24 mouse cellular contexts compared by ENCODE assay signal in genomic region chr11:35080451-35081125, GRCm38 (mm10). TPM values are rescaled to one million over a fixed set of nuclear protein-coding genes. Genes with fewer than 3 reads are reported as not detected.
A peak's percentile ranks its signal among the peaks of the same experiment; 100 is the strongest.
DNase-seq lines count a peak whose midpoint lies in the region; ATAC-seq and TF ChIP-seq lines count a peak whose summit lies in the region.
"Had no signal": no experiment of that assay in that cellular context is flagged by ENCODE, and none has a peak within 500 bp of the region (broad histone marks: within the 10 kb centered on the region; RNA-seq: fewer than 3 reads in every experiment).

No protein-coding gene starts in this region.

- H3K9me3 ChIP-seq in forebrain, embryonic 12.5 days: no peaks in the 10 kb centered on the region
- no peaks in the 10 kb centered on the region for H3K9me3 ChIP-seq in forebrain, embryonic 11.5 days (ENCODE audit: control insufficient read depth, low read length)
- no peaks in the 10 kb centered on the region for H3K9me3 ChIP-seq in midbrain, embryonic 11.5 days (ENCODE audit: control insufficient read depth, low read length)
- H3K9me3 ChIP-seq in midbrain, embryonic 10.5 days (replicated peaks): no peaks in the 10 kb centered on the region
- no peaks in the 10 kb centered on the region for H3K9me3 ChIP-seq in hindbrain, postnatal 0 days (ENCODE audit: low read length)
- H3K9me3 ChIP-seq: heart, embryonic 12.5 days; kidney, embryonic 15.5 days; limb, embryonic 13.5 days; liver, embryonic 13.5 days had no signal

- H3K36me3 ChIP-seq in forebrain, embryonic 12.5 days (replicated peaks): no peaks in the 10 kb centered on the region
- H3K36me3 ChIP-seq in forebrain, embryonic 11.5 days (ENCODE audit: control insufficient read depth, insufficient read depth, low read length): no peaks in the 10 kb centered on the region
- no peaks in the 10 kb centered on the region for H3K36me3 ChIP-seq in midbrain, embryonic 11.5 days (ENCODE audit: control insufficient read depth, insufficient read depth, low read length)
- H3K36me3 ChIP-seq in midbrain, embryonic 10.5 days: no peaks in the 10 kb centered on the region
- no peaks in the 10 kb centered on the region for H3K36me3 ChIP-seq in hindbrain, postnatal 0 days (ENCODE audit: insufficient read depth, low read length)
- H3K36me3 ChIP-seq: heart, embryonic 12.5 days; kidney, embryonic 15.5 days; limb, embryonic 13.5 days; liver, embryonic 13.5 days had no signal

- no peak overlapping the region for H3K9ac ChIP-seq in forebrain, embryonic 12.5 days
- H3K9ac ChIP-seq in forebrain, embryonic 11.5 days (ENCODE audit: low read length): no peak overlapping the region
- no peak overlapping the region for H3K9ac ChIP-seq in midbrain, embryonic 11.5 days (ENCODE audit: low read length)
- H3K9ac ChIP-seq in hindbrain, postnatal 0 days (replicated peaks; ENCODE audit: low read length): no peak overlapping the region
- H3K9ac ChIP-seq: heart, embryonic 12.5 days; kidney, embryonic 15.5 days; limb, embryonic 13.5 days; liver, embryonic 13.5 days; lung, embryonic 14.5 days had no signal

- H3K27ac ChIP-seq in forebrain, embryonic 12.5 days: peak overlapping the region; percentile 46; the same call in 1 of the 2 replicates
- no peak overlapping the region for H3K27ac ChIP-seq in forebrain, embryonic 11.5 days (ENCODE audit: low read depth, low read length)
- no peak overlapping the region for H3K27ac ChIP-seq in midbrain, embryonic 11.5 days (ENCODE audit: low read depth, low read length)
- no peak overlapping the region for H3K27ac ChIP-seq in midbrain, embryonic 10.5 days (replicated peaks)
- H3K27ac ChIP-seq in hindbrain, postnatal 0 days: no peak overlapping the region
- H3K27ac ChIP-seq: kidney, embryonic 15.5 days; layer of hippocampus, adult 2 months; limb, embryonic 13.5 days; liver, embryonic 13.5 days had no signal

- no peak overlapping the region for H3K4me3 ChIP-seq in forebrain, embryonic 12.5 days (replicated peaks)
- H3K4me3 ChIP-seq in forebrain, embryonic 11.5 days (ENCODE audit: low read depth, low read length): no peak overlapping the region
- H3K4me3 ChIP-seq in midbrain, embryonic 11.5 days (ENCODE audit: low read depth, low read length): no peak overlapping the region
- H3K4me3 ChIP-seq in midbrain, embryonic 10.5 days: no peak overlapping the region
- H3K4me3 ChIP-seq in hindbrain, postnatal 0 days (ENCODE audit: low read length): no peak overlapping the region
- H3K4me3 ChIP-seq: heart, embryonic 12.5 days; kidney, embryonic 15.5 days; layer of hippocampus, adult 2 months; limb, embryonic 13.5 days; liver, embryonic 13.5 days had no signal

- DNase-seq in forebrain, embryonic 11.5 days (ENCODE audit: low spot score): no peak
- DNase-seq in midbrain, embryonic 11.5 days (ENCODE audit: low spot score, missing footprints): peak; percentile 78
- DNase-seq in midbrain, embryonic 10.5 days (ENCODE audit: low spot score): no peak
- peak; percentile 52 for DNase-seq in brain, embryonic 14.5 days (ENCODE audit: low read depth)
- DNase-seq in hindbrain, postnatal 0 days (ENCODE audit: low spot score): peak; percentile 18
- no peak for DNase-seq in kidney, postnatal 25 days
- DNase-seq: adrenal gland, postnatal 14 days; cerebellum, adult 18-20 months; heart, postnatal 14 days; layer of hippocampus, postnatal 36 days; liver, embryonic 13.5 days; lung, embryonic 14.5 days; lung, postnatal 4 days; right cerebral cortex, postnatal 14 days; spleen, adult 18-20 months; thymus, postnatal 36 days had no signal

- H3K4me1 ChIP-seq in forebrain, embryonic 12.5 days: peaks cover 12% of the 10 kb centered on the region
- no peaks in the 10 kb centered on the region for H3K4me1 ChIP-seq in forebrain, embryonic 11.5 days (replicated peaks; ENCODE audit: control insufficient read depth, insufficient read depth, low read length)
- H3K4me1 ChIP-seq in midbrain, embryonic 11.5 days (ENCODE audit: control insufficient read depth, insufficient read depth, low read length): no peaks in the 10 kb centered on the region
- H3K4me1 ChIP-seq in midbrain, embryonic 10.5 days: peaks cover 6% of the 10 kb centered on the region; the same call in 1 of the 2 replicates
- H3K4me1 ChIP-seq in hindbrain, postnatal 0 days (ENCODE audit: insufficient read depth, low read length): no peaks in the 10 kb centered on the region
- H3K4me1 ChIP-seq: liver, embryonic 13.5 days had no signal

- TF ChIP-seq POLR2A in brain, embryonic 14.5 days (IDR thresholded peaks at IDR 0.05; ENCODE audit: borderline replicate concordance, extremely low read depth, insufficient read depth, insufficient read length, poor library complexity, severe bottlenecking): no peak

- peak; percentile 61; the same call in 1 of the 2 replicates for ATAC-seq in forebrain, embryonic 12.5 days (ENCODE audit: low FRiP score)
- ATAC-seq in forebrain, embryonic 11.5 days (replicated peaks; ENCODE audit: low FRiP score): no peak
- no peak for ATAC-seq in midbrain, embryonic 11.5 days (ENCODE audit: low FRiP score)
- ATAC-seq in hindbrain, postnatal 0 days: no peak
- ATAC-seq in cerebellum, adult (ENCODE audit: insufficient number of reproducible peaks, low FRiP score, low TSS enrichment): no peak

- TF ChIP-seq CTCF in brain, embryonic 14.5 days (IDR thresholded peaks at IDR 0.05; ENCODE audit: borderline replicate concordance, extremely low read depth, insufficient read depth, insufficient read length): no peak
- no peak for TF ChIP-seq CTCF in hindbrain, postnatal 0 days (IDR thresholded peaks at IDR 0.05; ENCODE audit: low read depth)

- no peak overlapping the region for H3K4me2 ChIP-seq in forebrain, embryonic 12.5 days
- no peak overlapping the region for H3K4me2 ChIP-seq in forebrain, embryonic 11.5 days (ENCODE audit: low read depth, low read length, severe bottlenecking)
- H3K4me2 ChIP-seq in midbrain, embryonic 11.5 days: no peak overlapping the region
- no peak overlapping the region for H3K4me2 ChIP-seq in hindbrain, postnatal 0 days (ENCODE audit: low read depth, low read length)
- H3K4me2 ChIP-seq: heart, embryonic 12.5 days; kidney, embryonic 15.5 days; limb, embryonic 13.5 days; liver, embryonic 13.5 days; lung, embryonic 14.5 days had no signal

- H3K27me3 ChIP-seq in forebrain, embryonic 12.5 days: no peaks in the 10 kb centered on the region
- H3K27me3 ChIP-seq in forebrain, embryonic 11.5 days (ENCODE audit: control insufficient read depth, insufficient read depth, low read length): no peaks in the 10 kb centered on the region
- no peaks in the 10 kb centered on the region for H3K27me3 ChIP-seq in midbrain, embryonic 11.5 days (ENCODE audit: control insufficient read depth, insufficient read depth, low read length)
- H3K27me3 ChIP-seq in midbrain, embryonic 10.5 days (ENCODE audit: low read depth, poor library complexity, severe bottlenecking): 0 out of 2 replicates have a peak, but pooled peaks cover 6% of the 10 kb centered on the region
- no peaks in the 10 kb centered on the region for H3K27me3 ChIP-seq in hindbrain, postnatal 0 days (ENCODE audit: insufficient read depth, low read length)
- H3K27me3 ChIP-seq: heart, embryonic 12.5 days; kidney, embryonic 15.5 days; limb, embryonic 13.5 days; liver, embryonic 13.5 days had no signal

- WGBS in forebrain, embryonic 12.5 days: 28% methylated on average over 8 of the region's 8 CpGs
- WGBS in forebrain, embryonic 11.5 days: 31% methylated on average over 8 of the region's 8 CpGs
- WGBS in midbrain, embryonic 11.5 days: 42% methylated on average over 8 of the region's 8 CpGs
- 53% methylated on average over 8 of the region's 8 CpGs for WGBS in midbrain, embryonic 10.5 days
- 25% methylated on average over 8 of the region's 8 CpGs for WGBS in hindbrain, postnatal 0 days

RNA-seq across cellular contexts. Expression of gene Slit3, which starts 40.4 kb away (rescaled TPM):
- polyA plus RNA-seq in forebrain, embryonic 12.5 days (2016; fragmentation: Nextera tagmentation; extraction: Ambion mirVana): 3.5 and 6.3 TPM in 2 replicates
- 7.4 TPM in 2 replicates for polyA plus RNA-seq in forebrain, embryonic 11.5 days (2014; fragmentation: Nextera tagmentation; extraction: Ambion mirVana)
- 11.1 and 11.4 TPM in 2 replicates for polyA plus RNA-seq in midbrain, embryonic 11.5 days (2014; fragmentation: Nextera tagmentation; extraction: Ambion mirVana)
- 15.0 and 19.6 TPM in 2 replicates for polyA plus RNA-seq in midbrain, embryonic 10.5 days (2016; fragmentation: Nextera tagmentation; extraction: Ambion mirVana)
- 5.1 and 9.3 TPM in 2 replicates for polyA plus RNA-seq in brain, embryonic 14.5 days (2012; rRNA removed)
- total RNA-seq in hindbrain, postnatal 0 days (2014; rRNA removed): 13.4 and 15.1 TPM in 2 replicates
- polyA plus RNA-seq in hindbrain, postnatal 0 days (2015; fragmentation: Nextera tagmentation; extraction: Ambion mirVana): 4.7 and 4.9 TPM in 2 replicates
- total RNA-seq: granulocyte monocyte progenitor cell, adult 5-6 weeks; MEL had no signal

Comparison
In these comparisons a context has a peak if more than half of its experiments do, and no peak if none do; other contexts are left out.
1. DNase-seq: peak in midbrain, embryonic 11.5 days (single experiment), brain, embryonic 14.5 days (single experiment) and hindbrain, postnatal 0 days (single experiment); none in forebrain, embryonic 11.5 days (single experiment), midbrain, embryonic 10.5 days (single experiment) and kidney, postnatal 25 days (0 of 2).